Comparison of ENCODE assay signal across 34 mouse cellular contexts in genomic region chr17:49787351-49787750, GRCm38 (mm10).
"Had no signal": no experiment of that assay in that cellular context is flagged by ENCODE, and none has a peak within 500 bp of the region (broad histone marks: within the 10 kb centered on the region; RNA-seq: fewer than 3 reads in every experiment).

No protein-coding gene starts in this region.

- ATAC-seq: hindbrain, embryonic 16.5 days; hindbrain, postnatal 0 days; inflammation-experienced regulatory T-cells, adult 6 months; intestine, embryonic 15.5 days; intestine, embryonic 16.5 days; intestine, postnatal 0 days had no signal

- H3K36me3 ChIP-seq: heart, embryonic 12.5 days; heart, embryonic 13.5 days; heart, embryonic 15.5 days; hindbrain, embryonic 10.5 days; hindbrain, embryonic 12.5 days; hindbrain, embryonic 13.5 days; hindbrain, embryonic 15.5 days; intestine, embryonic 15.5 days; kidney, embryonic 15.5 days had no signal

- H3K4me2 ChIP-seq: heart, embryonic 12.5 days; heart, embryonic 13.5 days; heart, embryonic 15.5 days; hindbrain, embryonic 12.5 days; hindbrain, embryonic 13.5 days; hindbrain, embryonic 14.5 days; hindbrain, embryonic 15.5 days; intestine, embryonic 15.5 days; kidney, embryonic 15.5 days had no signal

- H3K9ac ChIP-seq: heart, embryonic 12.5 days; heart, embryonic 13.5 days; heart, embryonic 15.5 days; hindbrain, embryonic 12.5 days; hindbrain, embryonic 13.5 days; hindbrain, embryonic 14.5 days; hindbrain, embryonic 15.5 days; intestine, embryonic 15.5 days; kidney, embryonic 15.5 days had no signal

- H3K4me1 ChIP-seq: heart, embryonic 13.5 days; heart, embryonic 15.5 days; hindbrain, embryonic 12.5 days; hindbrain, embryonic 15.5 days; intestine, embryonic 15.5 days; kidney, embryonic 15.5 days had no signal

- DNase-seq: heart, postnatal 10 days; heart, postnatal 14 days; heart, postnatal 36 days; heart, postnatal 4 days; kidney, adult 11 months; kidney, adult 18-20 months; kidney, adult 2 months; kidney, adult 8-10 months; kidney, adult 9 months; kidney, postnatal 10 days; kidney, postnatal 14 days; kidney, postnatal 25 days; kidney, postnatal 36 days; kidney, postnatal 4 days; layer of hippocampus, adult 9-11 months; layer of hippocampus, postnatal 36 days had no signal

- H3K27me3 ChIP-seq: heart, embryonic 12.5 days; heart, embryonic 13.5 days; heart, embryonic 15.5 days; hindbrain, embryonic 12.5 days; hindbrain, embryonic 13.5 days; hindbrain, embryonic 15.5 days; intestine, embryonic 15.5 days; kidney, embryonic 15.5 days had no signal

- H3K9me3 ChIP-seq: heart, embryonic 12.5 days; heart, embryonic 13.5 days; heart, embryonic 15.5 days; hindbrain, embryonic 10.5 days; hindbrain, embryonic 12.5 days; hindbrain, embryonic 13.5 days; hindbrain, embryonic 15.5 days; intestine, embryonic 15.5 days; kidney, embryonic 15.5 days had no signal

- H3K27ac ChIP-seq: heart, embryonic 13.5 days; heart, embryonic 15.5 days; hindbrain, embryonic 12.5 days; hindbrain, embryonic 13.5 days; hindbrain, embryonic 14.5 days; hindbrain, embryonic 15.5 days; hindbrain, postnatal 0 days; intestine, embryonic 15.5 days; kidney, embryonic 15.5 days; kidney, postnatal 0 days; layer of hippocampus, adult 2 months; left cerebral cortex, adult 2 months had no signal

- H3K4me3 ChIP-seq: heart, embryonic 12.5 days; heart, embryonic 13.5 days; heart, embryonic 15.5 days; hindbrain, embryonic 10.5 days; hindbrain, embryonic 12.5 days; hindbrain, embryonic 13.5 days; hindbrain, embryonic 15.5 days; intestine, embryonic 15.5 days; kidney, embryonic 15.5 days; layer of hippocampus, adult 2 months; left cerebral cortex, adult 2 months had no signal
